Mouse (Mus musculus): ENCODE measurements around the gene Fgfr2. TPM values are rescaled to one million over a fixed set of nuclear protein-coding genes. Genes with fewer than 3 reads are reported as not detected.

Fgfr2 gene
- polyA plus RNA-seq, 1 experiment = 1.7 TPM

- Histone ChIP-seq H3K4me3 (ENCODE audit: insufficient read depth, poor library complexity, severe bottlenecking) (no peak overlapping the region), H3K79me2 (ENCODE audit: control insufficient read depth, insufficient read depth) (peaks cover 100% of the 10 kb centered on the region), H3K79me3 (ENCODE audit: low read depth) (peaks cover 78% of the 10 kb centered on the region), H3K36me3 (ENCODE audit: control insufficient read depth, insufficient read depth) (no peaks in the 10 kb centered on the region), H3ac (ENCODE audit: control insufficient read depth, insufficient read length, low read depth) (no peak overlapping the region), H3K27me3 (ENCODE audit: control insufficient read depth, insufficient read depth, insufficient read length) (no peaks in the 10 kb centered on the region)
- TF ChIP-seq FOSL1 (IDR thresholded peaks at IDR 0.05; ENCODE audit: insufficient read depth, low read length, poor library complexity, severe bottlenecking) (no peak), USF1 (IDR thresholded peaks at IDR 0.05; ENCODE audit: low read depth) (no peak), MYOD1 (IDR thresholded peaks at IDR 0.05; ENCODE audit: control insufficient read depth, insufficient read length, low read depth) (no peak), MYOG (IDR thresholded peaks at IDR 0.05; ENCODE audit: control insufficient read depth, extremely low read depth, insufficient read length) (no peak), CEBPB (IDR thresholded peaks at IDR 0.05; ENCODE audit: low read depth) (no peak), MAX (IDR thresholded peaks at IDR 0.05) (no peak), CTCF (IDR thresholded peaks at IDR 0.05; ENCODE audit: control insufficient read depth, insufficient read depth, insufficient read length) (no peak)
These were observed 182.6 kb downstream of the Fgfr2 start for GRCm38 (mm10) chr7:132940569-132940968.

DNA sequence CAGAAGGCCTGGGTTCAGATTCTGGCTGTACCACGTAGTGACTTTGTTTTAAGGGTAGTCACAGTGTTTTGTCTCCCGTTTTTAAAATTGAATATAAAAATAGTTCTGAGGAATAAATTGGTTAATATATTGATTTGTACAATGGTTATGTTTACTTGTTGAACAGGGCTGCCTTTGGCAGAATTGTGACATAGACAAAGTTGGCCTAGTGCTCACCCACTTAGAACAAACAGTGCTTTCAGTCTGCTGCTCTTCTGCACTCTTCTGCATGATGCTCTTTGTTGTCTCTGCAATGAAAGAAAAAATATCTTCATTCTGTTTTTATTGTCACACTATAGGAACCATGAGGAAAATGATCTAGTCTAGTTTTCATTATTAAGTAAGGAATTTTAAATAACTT, 184.0 kb downstream of the Fgfr2 start:
- H3ac ChIP-seq (ENCODE audit: control insufficient read depth, insufficient read length, low read depth) = no peak overlapping the region
- TF ChIP-seq USF1 (IDR thresholded peaks at IDR 0.05; ENCODE audit: low read depth) (no peak), MYOG (IDR thresholded peaks at IDR 0.05; ENCODE audit: control insufficient read depth, extremely low read depth, insufficient read length) (no peak), MYOD1 (IDR thresholded peaks at IDR 0.05; ENCODE audit: control insufficient read depth, insufficient read length, low read depth) (no peak), FOSL1 (IDR thresholded peaks at IDR 0.05; ENCODE audit: insufficient read depth, low read length, poor library complexity, severe bottlenecking) (no peak), CEBPB (IDR thresholded peaks at IDR 0.05; ENCODE audit: low read depth) (no peak), CTCF (IDR thresholded peaks at IDR 0.05; ENCODE audit: control insufficient read depth, insufficient read depth, insufficient read length) (no peak), MAX (IDR thresholded peaks at IDR 0.05) (no peak)
- H3K36me3 ChIP-seq (ENCODE audit: control insufficient read depth, insufficient read depth) = no peaks in the 10 kb centered on the region
- no peak overlapping the region for H3K4me3 ChIP-seq (ENCODE audit: insufficient read depth, poor library complexity, severe bottlenecking)
- peaks cover 87% of the 10 kb centered on the region for H3K79me3 ChIP-seq (ENCODE audit: low read depth)
- H3K27me3 ChIP-seq (ENCODE audit: control insufficient read depth, insufficient read depth, insufficient read length) = no peaks in the 10 kb centered on the region
- peaks cover 100% of the 10 kb centered on the region for H3K79me2 ChIP-seq (ENCODE audit: control insufficient read depth, insufficient read depth)

DNA sequence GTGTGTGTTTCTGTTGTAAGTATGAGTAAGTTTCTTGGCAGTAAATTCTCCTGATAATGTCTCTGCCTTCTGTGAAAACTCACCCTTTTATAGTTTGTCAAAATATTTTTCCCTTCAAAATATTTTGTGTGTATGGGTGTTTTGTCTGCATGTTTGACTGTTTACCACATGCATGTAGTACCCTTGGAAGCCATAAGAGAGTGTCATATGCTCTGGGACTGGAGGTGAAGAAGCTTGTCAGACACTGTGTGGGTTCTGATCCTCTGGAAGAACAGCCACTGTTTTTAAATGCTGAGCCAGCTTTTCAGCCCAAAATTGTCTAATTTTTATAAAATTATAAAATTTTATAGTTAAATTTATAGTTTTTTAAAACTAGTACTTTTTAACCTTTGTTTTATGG, 188.4 kb downstream of the Fgfr2 start:
- TF ChIP-seq MYOG (IDR thresholded peaks at IDR 0.05; ENCODE audit: control insufficient read depth, extremely low read depth, insufficient read length) = no peak
- TF ChIP-seq MAX (IDR thresholded peaks at IDR 0.05) = no peak
- no peak for TF ChIP-seq CEBPB (IDR thresholded peaks at IDR 0.05; ENCODE audit: low read depth)
- TF ChIP-seq CTCF (IDR thresholded peaks at IDR 0.05; ENCODE audit: control insufficient read depth, insufficient read depth, insufficient read length) = no peak
- TF ChIP-seq USF1 (IDR thresholded peaks at IDR 0.05; ENCODE audit: low read depth) = no peak
- TF ChIP-seq MYOD1 (IDR thresholded peaks at IDR 0.05; ENCODE audit: control insufficient read depth, insufficient read length, low read depth) = no peak
- no peak for TF ChIP-seq FOSL1 (IDR thresholded peaks at IDR 0.05; ENCODE audit: insufficient read depth, low read length, poor library complexity, severe bottlenecking)
- no peak overlapping the region for H3K4me3 ChIP-seq (ENCODE audit: insufficient read depth, poor library complexity, severe bottlenecking)
- peaks cover 74% of the 10 kb centered on the region for H3K79me3 ChIP-seq (ENCODE audit: low read depth)
- peaks cover 85% of the 10 kb centered on the region for H3K79me2 ChIP-seq (ENCODE audit: control insufficient read depth, insufficient read depth)
- H3K36me3 ChIP-seq (ENCODE audit: control insufficient read depth, insufficient read depth) = no peaks in the 10 kb centered on the region
- H3ac ChIP-seq (ENCODE audit: control insufficient read depth, insufficient read length, low read depth) = no peak overlapping the region
- H3K27me3 ChIP-seq (ENCODE audit: control insufficient read depth, insufficient read depth, insufficient read length) = no peaks in the 10 kb centered on the region

- Histone ChIP-seq H3K36me3 (ENCODE audit: control insufficient read depth, insufficient read depth) (no peaks in the 10 kb centered on the region), H3K79me3 (ENCODE audit: low read depth) (peaks cover 63% of the 10 kb centered on the region), H3ac (ENCODE audit: control insufficient read depth, insufficient read length, low read depth) (no peak overlapping the region), H3K27me3 (ENCODE audit: control insufficient read depth, insufficient read depth, insufficient read length) (no peaks in the 10 kb centered on the region), H3K4me3 (ENCODE audit: insufficient read depth, poor library complexity, severe bottlenecking) (no peak overlapping the region), H3K79me2 (ENCODE audit: control insufficient read depth, insufficient read depth) (peaks cover 70% of the 10 kb centered on the region)
- TF ChIP-seq FOSL1 (IDR thresholded peaks at IDR 0.05; ENCODE audit: insufficient read depth, low read length, poor library complexity, severe bottlenecking) (no peak), CEBPB (IDR thresholded peaks at IDR 0.05; ENCODE audit: low read depth) (no peak), MYOD1 (IDR thresholded peaks at IDR 0.05; ENCODE audit: control insufficient read depth, insufficient read length, low read depth) (no peak), CTCF (IDR thresholded peaks at IDR 0.05; ENCODE audit: control insufficient read depth, insufficient read depth, insufficient read length) (no peak), USF1 (IDR thresholded peaks at IDR 0.05; ENCODE audit: low read depth) (no peak), MYOG (IDR thresholded peaks at IDR 0.05; ENCODE audit: control insufficient read depth, extremely low read depth, insufficient read length) (no peak), MAX (IDR thresholded peaks at IDR 0.05) (no peak)
These were observed 189.8 kb downstream of the Fgfr2 start for GRCm38 (mm10) chr7:132933331-132933730.

- H3K79me3 ChIP-seq (ENCODE audit: low read depth) = peaks cover 49% of the 10 kb centered on the region
- TF ChIP-seq CEBPB (IDR thresholded peaks at IDR 0.05; ENCODE audit: low read depth) (no peak), USF1 (IDR thresholded peaks at IDR 0.05; ENCODE audit: low read depth) (no peak), MAX (IDR thresholded peaks at IDR 0.05) (no peak)
- H3K27me3 ChIP-seq (ENCODE audit: control insufficient read depth, insufficient read depth, insufficient read length) = no peaks in the 10 kb centered on the region
- peak overlapping the region; percentile 49 for H3K4me3 ChIP-seq (ENCODE audit: insufficient read depth, poor library complexity, severe bottlenecking)
- no peaks in the 10 kb centered on the region for H3K36me3 ChIP-seq (ENCODE audit: control insufficient read depth, insufficient read depth)
- peak overlapping the region; percentile 91 for H3ac ChIP-seq (ENCODE audit: control insufficient read depth, insufficient read length, low read depth)
- H3K79me2 ChIP-seq (ENCODE audit: control insufficient read depth, insufficient read depth) = peaks cover 55% of the 10 kb centered on the region
These were observed 191.4 kb downstream of the Fgfr2 start for GRCm38 (mm10) chr7:132931560-132932351.
